Mouse (Mus musculus) midbrain, postnatal 0 days (tissue): ENCODE results near the gene Pde5a. TPM values are rescaled to one million over a fixed set of nuclear protein-coding genes. Genes with fewer than 3 reads are reported as not detected.
A peak's percentile ranks its signal among the peaks of the same experiment; 100 is the strongest.

ENCODE experiments used
- ATAC-seq: fragments of 200-750 bp; cut with Nextera tagmentation; 2 replicates; pipeline ENCODE4 v1.8.0; 2017; ENCODE audit warnings: moderate number of reproducible peaks, mild to moderate bottlenecking, moderate TSS enrichment, moderate library complexity; ENCODE audit not compliant: low FRiP score
- DNase-seq: peaks from one replicate; pipeline ENCODE4 v3.0.0-alpha.2; 2015; ENCODE audit warnings: low spot score
- H3K27ac ChIP-seq: fragments of 300-500 bp; sonication (generic); 2 replicates; pipeline ENCODE4 v1.5.1; 2014; ENCODE audit warnings: low read depth, mild to moderate bottlenecking, low read length, mixed read lengths
- H3K27me3 ChIP-seq: fragments of 300-500 bp; sonication (generic); 2 replicates; pipeline ENCODE4 v1.6.1; 2014; ENCODE audit warnings: low read length, control low read depth, mixed read lengths; ENCODE audit not compliant: insufficient read depth
- H3K36me3 ChIP-seq: fragments of 300-500 bp; sonication (generic); 2 replicates; pipeline ENCODE4 v1.6.1; 2014; ENCODE audit warnings: low read length, control low read depth, mixed read lengths; ENCODE audit not compliant: insufficient read depth
- H3K4me1 ChIP-seq: fragments of 300-500 bp; sonication (generic); 2 replicates; pipeline ENCODE4 v1.6.1; 2014; ENCODE audit warnings: mild to moderate bottlenecking, control low read depth, antibody characterized with exemption, low read length, mixed read lengths; ENCODE audit not compliant: insufficient read depth
- H3K4me2 ChIP-seq: fragments of 300-500 bp; sonication (generic); 2 replicates; pipeline ENCODE4 v1.6.1; 2014; ENCODE audit warnings: low read depth, mild to moderate bottlenecking, low read length, mixed read lengths; ENCODE audit not compliant: poor library complexity, severe bottlenecking
- H3K4me3 ChIP-seq: fragments of 300-500 bp; sonication (generic); 2 replicates; pipeline ENCODE4 v1.5.1; 2014; ENCODE audit warnings: low read depth, mild to moderate bottlenecking, low read length, moderate library complexity
- H3K9ac ChIP-seq: fragments of 300-500 bp; sonication (generic); replicated peaks from 2 replicates; pipeline ENCODE4 v1.6.1; 2014; ENCODE audit warnings: mild to moderate bottlenecking, low read length, moderate library complexity, mixed read lengths; ENCODE audit not compliant: poor library complexity, severe bottlenecking
- H3K9me3 ChIP-seq: fragments of 300-500 bp; sonication (generic); 2 replicates; pipeline ENCODE4 v1.6.1; 2016; ENCODE audit warnings: low read length, control low read depth
- CTCF ChIP-seq: IDR thresholded peaks from 2 replicates; pipeline ENCODE4 v1.5.1; 2016; ENCODE audit warnings: antibody characterized with exemption, mild to moderate bottlenecking
- WGBS: fragments of 180-500 bp; shearing (Covaris S2); extraction: QIAGEN DNeasy Blood & Tissue Kit; methylation state at CpG from one replicate; pipeline ENCODE4 v1.1.7; 2014; 5-methylcytosine and 5-hydroxymethylcytosine counted together
- polyA plus RNA-seq: library from polyadenylated mRNA; unstranded; fragments of >200 nt; fragmentation: Nextera tagmentation; extraction: Ambion mirVana; gene quantifications from 2 replicates; pipeline ENCODE4 v1.2.1, GENCODE M21; 2015
- total RNA-seq: library from RNA; depleted of rRNA; stranded (reverse); fragments of >200 nt; gene quantifications from 2 replicates; pipeline ENCODE4 v1.2.3, GENCODE M21; 2014

Gene Pde5a
- total and polyA plus RNA-seq, 2 experiments from 2014 or later, result 1.0 to 5.5 TPM

DNA sequence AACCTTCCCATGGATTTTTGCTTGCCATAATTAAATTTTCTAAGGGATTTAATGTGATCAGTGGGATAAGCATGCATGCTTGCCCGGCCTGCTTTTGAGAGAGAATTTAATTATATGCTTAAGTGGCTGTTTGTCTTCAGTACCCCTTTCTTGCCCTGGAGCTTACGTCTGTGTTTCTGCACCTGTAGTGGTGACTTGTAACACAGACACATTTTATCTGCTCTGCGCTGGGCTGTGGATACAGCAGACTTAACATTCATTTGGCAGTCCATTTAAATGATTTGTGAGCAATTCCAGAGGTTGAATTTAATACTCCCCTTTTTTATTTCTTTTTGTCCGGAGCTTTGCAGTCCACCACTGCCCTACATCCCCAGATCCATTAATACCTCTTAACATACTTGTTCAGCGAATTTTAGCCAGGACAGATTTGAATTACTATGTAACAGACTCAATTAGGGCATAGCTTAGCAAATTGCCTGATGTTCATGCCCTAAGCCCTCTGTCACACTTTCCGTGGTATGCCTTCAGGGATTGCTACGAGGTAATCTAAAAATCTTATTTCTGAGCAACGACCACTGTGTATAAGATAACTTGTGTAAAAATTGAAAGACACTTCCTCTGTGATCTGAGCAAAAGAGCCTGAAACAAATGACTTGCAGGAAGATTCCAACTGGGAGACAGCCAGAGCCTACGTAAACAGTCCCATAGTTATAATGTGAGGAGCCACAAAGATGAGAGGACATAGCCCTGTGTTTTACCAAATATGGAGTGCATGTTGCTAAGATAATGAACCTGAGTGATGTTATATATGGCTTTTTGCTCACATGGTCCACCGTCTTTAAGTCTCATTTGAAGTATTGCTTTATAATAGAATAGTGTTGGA lies 72.0 kb downstream of the Pde5a start:
- no peak for TF ChIP-seq CTCF
- Histone ChIP-seq H3K36me3 (no peaks in the 10 kb centered on the region), H3K9me3 (no peaks in the 10 kb centered on the region), H3K4me3 (no peak overlapping the region), H3K9ac (no peak overlapping the region), H3K27me3 (no peaks in the 10 kb centered on the region), H3K4me2 (no peak overlapping the region), H3K4me1 (peaks cover 6% of the 10 kb centered on the region; the same call in 1 of the 2 replicates), H3K27ac (no peak overlapping the region)
- no peak for ATAC-seq
- DNase-seq, result no peak
- WGBS, result 23% methylated on average over 10 of the region's 10 CpGs

DNA sequence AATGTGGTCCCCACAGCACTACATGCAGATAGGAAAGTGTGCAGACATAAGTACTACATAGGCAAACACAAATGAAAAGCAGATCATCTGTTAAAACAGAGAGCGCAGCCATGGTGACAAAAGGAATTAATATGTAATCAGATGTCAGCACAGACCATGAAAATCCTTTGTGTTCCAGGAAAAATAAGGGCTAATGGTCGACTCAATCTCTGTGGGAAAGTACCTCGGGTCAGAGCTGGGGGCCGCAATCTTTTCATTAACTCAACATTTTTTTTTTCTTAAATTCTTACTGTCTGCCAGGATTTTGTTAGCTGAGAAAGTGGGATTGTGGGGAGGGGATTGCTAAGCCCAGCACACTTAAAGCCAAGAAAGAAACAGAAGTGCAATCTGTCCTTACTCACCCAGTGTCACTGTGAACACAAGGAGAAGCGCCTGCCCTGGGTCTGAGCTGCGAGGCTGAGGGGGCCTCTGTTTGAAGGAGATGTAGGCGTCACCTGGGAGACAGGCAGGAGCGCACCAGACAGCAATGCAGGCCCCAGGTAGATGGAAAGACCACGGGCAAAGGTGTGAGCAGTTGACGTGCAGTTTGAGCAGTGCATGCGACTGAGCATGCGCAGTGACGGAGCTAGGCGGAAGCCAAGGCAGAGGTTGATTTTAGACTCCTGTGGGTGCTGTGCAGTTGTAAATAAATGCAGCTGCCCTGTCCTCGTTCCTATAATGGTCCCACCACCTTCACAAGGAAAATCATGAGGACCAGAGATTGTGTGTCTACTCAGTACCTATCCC lies 72.9 kb downstream of the Pde5a start:
- Histone ChIP-seq H3K9me3 (no peaks in the 10 kb centered on the region), H3K4me1 (peaks cover 6% of the 10 kb centered on the region; the same call in 1 of the 2 replicates), H3K27ac (peak overlapping the region; percentile 18; the same call in 1 of the 2 replicates), H3K4me3 (no peak overlapping the region), H3K9ac (no peak overlapping the region), H3K4me2 (no peak overlapping the region), H3K36me3 (no peaks in the 10 kb centered on the region), H3K27me3 (no peaks in the 10 kb centered on the region)
- DNase-seq (no peak), ATAC-seq (0 out of 2 replicates have a peak, but pooled peaks have one; percentile 44)
- 45% methylated on average over 15 of the region's 15 CpGs for WGBS
- TF ChIP-seq CTCF, result no peak

DNA sequence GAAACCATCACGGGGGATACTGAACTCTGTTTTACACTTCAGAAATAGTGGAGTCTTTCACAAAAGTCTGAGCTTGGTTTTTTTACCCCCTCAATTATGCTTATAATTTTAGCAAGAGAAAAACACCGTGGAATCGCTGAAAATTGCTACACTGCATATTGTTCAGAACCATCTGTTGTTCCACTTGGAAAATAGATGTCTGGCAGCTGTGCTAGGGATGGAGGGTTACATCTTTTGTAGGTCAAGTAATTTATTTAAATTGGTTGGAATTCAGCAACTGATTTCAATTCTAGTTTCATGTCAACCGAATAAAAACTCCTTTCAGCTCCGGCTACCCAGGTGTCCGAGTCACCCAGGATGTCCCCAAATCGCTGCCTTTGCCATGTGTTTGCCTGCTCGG lies 78.6 kb downstream of the Pde5a start:
- Histone ChIP-seq H3K4me2 (no peak overlapping the region), H3K27me3 (no peaks in the 10 kb centered on the region), H3K9ac (no peak overlapping the region), H3K4me3 (no peak overlapping the region), H3K9me3 (no peaks in the 10 kb centered on the region), H3K36me3 (no peaks in the 10 kb centered on the region), H3K4me1 (no peaks in the 10 kb centered on the region), H3K27ac (no peak overlapping the region)
- DNase-seq (no peak), ATAC-seq (no peak)
- WGBS, result 64% methylated on average over 8 of the region's 8 CpGs
- no peak for TF ChIP-seq CTCF

DNA sequence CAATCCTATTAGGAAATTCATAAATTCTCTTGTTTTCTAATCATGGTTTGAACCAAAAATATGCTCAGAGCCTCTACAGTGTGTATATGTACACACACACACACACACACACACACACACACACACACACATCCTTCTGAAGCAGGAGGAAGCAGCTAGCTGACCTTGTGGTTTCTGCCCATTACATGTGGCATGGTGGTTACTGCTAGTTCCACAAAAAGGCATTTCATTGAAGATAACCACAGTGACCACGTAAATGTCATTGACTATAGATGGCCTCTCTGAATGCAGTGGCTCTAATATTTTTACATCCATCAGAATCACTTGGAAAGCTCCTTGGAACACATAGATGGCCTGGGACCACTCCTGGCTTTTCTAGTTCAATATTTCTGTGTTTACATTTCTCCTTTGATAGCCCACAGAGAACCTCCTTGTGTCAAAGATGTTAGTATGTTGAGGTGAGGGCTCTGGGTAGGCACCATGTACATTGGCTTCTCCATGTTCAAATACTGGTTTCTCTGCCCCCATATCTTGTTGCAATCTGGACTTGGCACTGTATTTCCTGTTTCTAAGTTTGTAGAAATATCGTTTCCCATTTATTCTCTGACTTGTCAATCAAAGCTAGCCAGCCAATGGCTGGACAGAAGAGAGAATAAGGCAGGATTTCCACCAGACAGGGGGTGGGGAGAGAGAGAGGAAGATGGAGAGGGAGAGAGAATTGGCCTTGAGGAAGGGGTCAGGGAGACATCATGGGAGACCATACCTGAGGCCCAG lies 81.5 kb downstream of the Pde5a start:
- Histone ChIP-seq H3K4me2 (no peak overlapping the region), H3K36me3 (no peaks in the 10 kb centered on the region), H3K9ac (no peak overlapping the region), H3K9me3 (no peaks in the 10 kb centered on the region), H3K4me3 (no peak overlapping the region), H3K27me3 (no peaks in the 10 kb centered on the region), H3K27ac (no peak overlapping the region), H3K4me1 (no peaks in the 10 kb centered on the region; the same call in 1 of the 2 replicates)
- DNase-seq (no peak), ATAC-seq (no peak)
- WGBS, result 93% methylated on average over 2 of the region's 2 CpGs
- TF ChIP-seq CTCF, result no peak

DNA sequence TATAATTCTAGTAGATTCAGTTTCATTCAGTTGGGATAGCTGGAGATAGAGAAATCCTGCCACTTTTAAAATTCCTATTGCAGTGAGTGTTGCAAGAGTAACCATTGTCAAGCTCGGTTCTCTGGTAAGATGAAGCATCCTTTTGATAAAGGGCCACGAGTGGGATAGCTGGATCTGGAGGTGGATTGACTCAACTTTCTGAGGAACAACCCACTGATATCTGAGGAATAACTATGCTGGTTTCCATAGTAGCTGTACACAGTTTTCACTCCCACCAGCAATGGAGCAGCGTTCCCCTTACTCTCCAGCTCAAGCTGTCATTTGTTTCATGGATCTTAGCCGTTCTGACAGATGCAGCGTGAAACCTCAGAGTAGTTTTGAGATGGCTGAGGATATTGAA lies 82.2 kb downstream of the Pde5a start:
- Histone ChIP-seq H3K4me3 (no peak overlapping the region), H3K9ac (no peak overlapping the region), H3K27ac (no peak overlapping the region), H3K4me2 (no peak overlapping the region), H3K4me1 (no peaks in the 10 kb centered on the region; the same call in 1 of the 2 replicates), H3K27me3 (no peaks in the 10 kb centered on the region), H3K9me3 (no peaks in the 10 kb centered on the region), H3K36me3 (no peaks in the 10 kb centered on the region)
- no peak for DNase-seq
- TF ChIP-seq CTCF, result no peak
- WGBS, result 90% methylated on average over 5 of the region's 5 CpGs
- ATAC-seq, result no peak
